In the genomic region with DNA sequence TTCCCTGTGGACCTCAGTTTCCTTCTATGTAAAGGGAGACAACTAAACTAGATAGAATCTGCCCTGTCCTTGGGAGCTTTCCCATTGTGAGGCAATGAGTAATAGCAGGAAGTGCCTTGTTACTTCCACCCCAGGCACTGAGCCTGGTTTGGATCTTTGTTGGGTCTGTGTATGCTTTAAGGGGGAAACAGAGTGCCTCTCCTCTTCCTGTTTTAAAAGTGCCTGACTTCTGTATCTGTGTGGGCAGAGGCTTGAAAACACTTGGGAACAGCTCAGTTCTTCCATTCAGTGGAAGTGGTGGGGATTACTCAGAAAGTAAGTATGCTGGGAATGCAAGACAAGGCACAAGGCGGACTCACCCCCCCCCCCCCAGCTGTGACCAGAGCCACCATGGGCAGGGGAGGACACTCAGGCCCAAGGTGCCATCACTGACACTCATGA, we compare ENCODE assay signal across 8 mouse cellular contexts. TPM values are rescaled to one million over a fixed set of nuclear protein-coding genes. Genes with fewer than 3 reads are reported as not detected.
DNase-seq lines count a peak whose midpoint lies in the region; ATAC-seq and TF ChIP-seq lines count a peak whose summit lies in the region.

No protein-coding gene starts in this region.

- no peaks in the 10 kb centered on the region for H3K9me3 ChIP-seq in heart, embryonic 12.5 days (replicated peaks)
- H3K9me3 ChIP-seq in limb, embryonic 14.5 days (ENCODE audit: control insufficient read depth, low read length): no peaks in the 10 kb centered on the region
- H3K9me3 ChIP-seq in stomach, postnatal 0 days (ENCODE audit: control insufficient read depth, low read length): no peaks in the 10 kb centered on the region
- H3K9me3 ChIP-seq in hindbrain, embryonic 10.5 days: no peaks in the 10 kb centered on the region

- peaks cover 16% of the 10 kb centered on the region for H3K36me3 ChIP-seq in heart, embryonic 12.5 days
- H3K36me3 ChIP-seq in limb, embryonic 14.5 days (ENCODE audit: control insufficient read depth, insufficient read depth, low read length): no peaks in the 10 kb centered on the region
- H3K36me3 ChIP-seq in stomach, postnatal 0 days (ENCODE audit: control insufficient read depth, insufficient read depth, low read length): 0 out of 2 replicates have a peak, but pooled peaks cover 3% of the 10 kb centered on the region
- H3K36me3 ChIP-seq in hindbrain, embryonic 10.5 days: no peaks in the 10 kb centered on the region

- no peak for TF ChIP-seq EP300 in stomach, postnatal 0 days (optimal IDR thresholded peaks at IDR 0.05)

- H3K9ac ChIP-seq in heart, embryonic 12.5 days: peak overlapping the region; percentile 41
- no peak overlapping the region for H3K9ac ChIP-seq in limb, embryonic 14.5 days (ENCODE audit: low read depth, low read length, severe bottlenecking)
- no peak overlapping the region for H3K9ac ChIP-seq in stomach, postnatal 0 days (ENCODE audit: low read length)

- H3K4me1 ChIP-seq in lung, adult 2 months (ENCODE audit: control insufficient read depth, insufficient read depth, low read length): peaks cover 62% of the 10 kb centered on the region
- H3K4me1 ChIP-seq in heart, embryonic 12.5 days (replicated peaks): peaks cover 81% of the 10 kb centered on the region
- H3K4me1 ChIP-seq in limb, embryonic 14.5 days (ENCODE audit: control insufficient read depth, insufficient read depth, low read length): 0 out of 2 replicates have a peak, but pooled peaks cover 4% of the 10 kb centered on the region
- H3K4me1 ChIP-seq in stomach, postnatal 0 days (replicated peaks; ENCODE audit: control insufficient read depth, insufficient read depth): peaks cover 18% of the 10 kb centered on the region
- peaks cover 11% of the 10 kb centered on the region; the same call in 1 of the 2 replicates for H3K4me1 ChIP-seq in hindbrain, embryonic 10.5 days (replicated peaks)

- peak overlapping the region; percentile 99 for H3K27ac ChIP-seq in heart, embryonic 12.5 days (ENCODE audit: poor library complexity, severe bottlenecking)
- H3K27ac ChIP-seq in limb, embryonic 14.5 days (replicated peaks; ENCODE audit: low read depth, low read length): 0 out of 2 replicates have a peak overlapping the region, but pooled peaks have one; percentile 43
- peak overlapping the region; percentile 78 for H3K27ac ChIP-seq in stomach, postnatal 0 days (replicated peaks)
- no peak overlapping the region; the same call in 1 of the 2 replicates for H3K27ac ChIP-seq in hindbrain, embryonic 10.5 days

- DNase-seq in lung, adult 18-20 months: peak; percentile 73 to 81
- DNase-seq in lung, adult 2 months: no peak
- DNase-seq in limb, embryonic 14.5 days (ENCODE audit: low spot score): no peak
- DNase-seq in stomach, postnatal 0 days (ENCODE audit: low spot score): no peak
- DNase-seq in ovary, postnatal 14 days (ENCODE audit: low spot score): no peak
- DNase-seq in hindbrain, embryonic 10.5 days (ENCODE audit: low spot score): no peak
- no peak for DNase-seq in B cell, adult 2 months

- no peak for TF ChIP-seq CTCF in lung, adult 2 months (IDR thresholded peaks at IDR 0.05; ENCODE audit: insufficient read depth, low read length)
- TF ChIP-seq CTCF in stomach, postnatal 0 days (IDR thresholded peaks at IDR 0.05; ENCODE audit: low read depth): no peak

- ATAC-seq in heart, embryonic 12.5 days (ENCODE audit: insufficient number of reproducible peaks, low FRiP score): peak; percentile 80
- ATAC-seq in limb, embryonic 14.5 days (ENCODE audit: low FRiP score, low read depth): peak; percentile 37; the same call in 1 of the 2 replicates
- ATAC-seq in stomach, postnatal 0 days (ENCODE audit: low FRiP score, low TSS enrichment): peak; percentile 67; the same call in 1 of the 2 replicates

- no peaks in the 10 kb centered on the region for H3K27me3 ChIP-seq in heart, embryonic 12.5 days (replicated peaks)
- H3K27me3 ChIP-seq in limb, embryonic 14.5 days (ENCODE audit: control insufficient read depth, insufficient read depth, low read length): no peaks in the 10 kb centered on the region
- H3K27me3 ChIP-seq in stomach, postnatal 0 days (ENCODE audit: control insufficient read depth, insufficient read depth, low read length): no peaks in the 10 kb centered on the region
- H3K27me3 ChIP-seq in hindbrain, embryonic 10.5 days (ENCODE audit: insufficient read depth, poor library complexity, severe bottlenecking): no peaks in the 10 kb centered on the region

- peak overlapping the region; percentile 22 for H3K4me2 ChIP-seq in heart, embryonic 12.5 days
- no peak overlapping the region for H3K4me2 ChIP-seq in limb, embryonic 14.5 days (replicated peaks; ENCODE audit: low read depth, low read length, severe bottlenecking)
- H3K4me2 ChIP-seq in stomach, postnatal 0 days (replicated peaks; ENCODE audit: low read depth): no peak overlapping the region

- no peak overlapping the region for H3K4me3 ChIP-seq in lung, adult 2 months (replicated peaks; ENCODE audit: extremely low read depth, low read depth, low read length)
- no peak overlapping the region for H3K4me3 ChIP-seq in heart, embryonic 12.5 days
- H3K4me3 ChIP-seq in limb, embryonic 14.5 days (replicated peaks; ENCODE audit: low read length): no peak overlapping the region
- H3K4me3 ChIP-seq in stomach, postnatal 0 days (ENCODE audit: low read depth, low read length): no peak overlapping the region
- no peak overlapping the region for H3K4me3 ChIP-seq in hindbrain, embryonic 10.5 days

- WGBS in lung, adult 2 months: 25% methylated on average over 1 of the region's 1 CpGs
- 0% methylated on average over 1 of the region's 1 CpGs for WGBS in heart, embryonic 12.5 days
- WGBS in limb, embryonic 14.5 days: 59% methylated on average over 1 of the region's 1 CpGs
- 35% methylated on average over 1 of the region's 1 CpGs for WGBS in stomach, postnatal 0 days
- WGBS in hindbrain, embryonic 10.5 days: 47% methylated on average over 1 of the region's 1 CpGs

- no peak for TF ChIP-seq POLR2A in lung, adult 2 months (IDR thresholded peaks at IDR 0.05; ENCODE audit: borderline replicate concordance, extremely low read depth, low read depth, low read length)
- TF ChIP-seq POLR2A in limb, embryonic 14.5 days (IDR thresholded peaks at IDR 0.05; ENCODE audit: borderline replicate concordance, extremely low read depth, insufficient read depth, insufficient read length): no peak

RNA-seq across cellular contexts. Expression of a gene that starts 25.8 kb away (rescaled TPM):
- polyA plus RNA-seq in lung, adult 2 months (2012; rRNA removed): 236 and 247 TPM in 2 replicates
- 159 and 186 TPM in 2 replicates for polyA plus RNA-seq in heart, embryonic 12.5 days (2016; fragmentation: Nextera tagmentation; extraction: Ambion mirVana)
- polyA plus RNA-seq in limb, embryonic 14.5 days (2012; rRNA removed): 18.3 and 19.7 TPM in 2 replicates
- polyA plus RNA-seq in limb, embryonic 14.5 days (2014; fragmentation: Nextera tagmentation; extraction: Ambion mirVana): 37.1 and 51.0 TPM in 2 replicates
- polyA plus RNA-seq in stomach, postnatal 0 days (2015; fragmentation: Nextera tagmentation; extraction: Ambion mirVana): 65.6 and 75.1 TPM in 2 replicates
- 24.8 and 26.5 TPM in 2 replicates for polyA plus RNA-seq in hindbrain, embryonic 10.5 days (2016; fragmentation: Nextera tagmentation; extraction: Ambion mirVana)

Comparison
In these comparisons a context has a peak if more than half of its experiments do, and no peak if none do; other contexts are left out.
1. DNase-seq: peak in lung, adult 18-20 months (2 of 2); none in lung, adult 2 months (single experiment), limb, embryonic 14.5 days (single experiment), stomach, postnatal 0 days (single experiment), ovary, postnatal 14 days (single experiment), hindbrain, embryonic 10.5 days (single experiment) and B cell, adult 2 months (0 of 2).
2. Peak in every context shown above with its lines, with median percentiles within 50 percentile points of each other: ATAC-seq.